Mouse (Mus musculus): ENCODE measurements at regions not wholly inside any gene's neighbourhood (a gene's known extent, or its start where the extent isn't known, plus 50 kb on each side); places are given as distances from the start of the nearest gene placed in this dataset.

GRCm38 (mm10) chr9:43893086-43893485 lies 149.3 kb downstream of the Nectin1 start:
- Histone ChIP-seq H3K9ac (replicated peaks) (no peak overlapping the region), H3K9me3 (no peaks in the 10 kb centered on the region), H3K4me3 (replicated peaks) (no peak overlapping the region), H3K4me2 (no peak overlapping the region), H3K36me3 (no peaks in the 10 kb centered on the region), H3K27ac (no peak overlapping the region), H3K27me3 (peaks cover 13% of the 10 kb centered on the region), H3K4me1 (replicated peaks) (peaks cover 4% of the 10 kb centered on the region; the same call in 1 of the 2 replicates)
- ATAC-seq (ENCODE audit: insufficient number of reproducible peaks, insufficient read depth, low FRiP score, low TSS enrichment, low read depth), result no peak
- 82% methylated on average over 6 of the region's 6 CpGs for WGBS

- no peak overlapping the region for H3K4me3 ChIP-seq (replicated peaks)
- H3K9ac ChIP-seq (replicated peaks), result no peak overlapping the region
- H3K27me3 ChIP-seq, result 0 out of 2 replicates have a peak, but pooled peaks cover 10% of the 10 kb centered on the region
- ATAC-seq (ENCODE audit: insufficient number of reproducible peaks, insufficient read depth, low FRiP score, low TSS enrichment, low read depth), result no peak
- no peak overlapping the region for H3K27ac ChIP-seq
- H3K36me3 ChIP-seq, result no peaks in the 10 kb centered on the region
- no peaks in the 10 kb centered on the region for H3K4me1 ChIP-seq (replicated peaks)
- H3K9me3 ChIP-seq, result no peaks in the 10 kb centered on the region
- 46% methylated on average over 4 of the region's 4 CpGs for WGBS
- H3K4me2 ChIP-seq, result no peak overlapping the region
Observed at GRCm38 (mm10) chr9:43899239-43899638, 143.9 kb upstream of the Thy1 start.

GRCm38 (mm10) chr9:43908325-43908724 lies 134.9 kb upstream of the Thy1 start:
- Histone ChIP-seq H3K4me1 (replicated peaks) (no peaks in the 10 kb centered on the region), H3K9me3 (no peaks in the 10 kb centered on the region; the same call in 1 of the 2 replicates), H3K27me3 (no peaks in the 10 kb centered on the region), H3K36me3 (no peaks in the 10 kb centered on the region), H3K4me3 (replicated peaks) (no peak overlapping the region), H3K4me2 (no peak overlapping the region), H3K27ac (no peak overlapping the region), H3K9ac (replicated peaks) (no peak overlapping the region)
- 73% methylated on average over 4 of the region's 4 CpGs for WGBS
- no peak for ATAC-seq (ENCODE audit: insufficient number of reproducible peaks, insufficient read depth, low FRiP score, low TSS enrichment, low read depth)

- Histone ChIP-seq H3K36me3 (no peaks in the 10 kb centered on the region), H3K27ac (no peak overlapping the region), H3K4me2 (no peak overlapping the region), H3K4me3 (replicated peaks) (no peak overlapping the region), H3K27me3 (peaks cover 23% of the 10 kb centered on the region), H3K9me3 (no peaks in the 10 kb centered on the region; the same call in 1 of the 2 replicates), H3K9ac (replicated peaks) (no peak overlapping the region), H3K4me1 (replicated peaks) (0 out of 2 replicates have a peak, but pooled peaks cover 2% of the 10 kb centered on the region)
- WGBS, result 57% methylated on average over 5 of the region's 5 CpGs
- ATAC-seq (ENCODE audit: insufficient number of reproducible peaks, insufficient read depth, low FRiP score, low TSS enrichment, low read depth), result no peak
Observed at GRCm38 (mm10) chr9:43915015-43915414, 128.2 kb upstream of the Thy1 start.

- Histone ChIP-seq H3K4me2 (no peak overlapping the region), H3K27me3 (peaks cover 46% of the 10 kb centered on the region), H3K9ac (replicated peaks) (no peak overlapping the region), H3K36me3 (no peaks in the 10 kb centered on the region), H3K9me3 (no peaks in the 10 kb centered on the region), H3K4me3 (replicated peaks) (no peak overlapping the region), H3K27ac (no peak overlapping the region), H3K4me1 (replicated peaks) (0 out of 2 replicates have a peak, but pooled peaks cover 2% of the 10 kb centered on the region)
- WGBS, result 47% methylated on average over 10 of the region's 10 CpGs
- ATAC-seq (ENCODE audit: insufficient number of reproducible peaks, insufficient read depth, low FRiP score, low TSS enrichment, low read depth), result no peak
Observed at GRCm38 (mm10) chr9:43917467-43917866, 125.7 kb upstream of the Thy1 start.

- 0 out of 2 replicates have a peak, but pooled peaks cover 2% of the 10 kb centered on the region for H3K4me1 ChIP-seq (replicated peaks)
Observed at GRCm38 (mm10) chr9:43919010-43919409, 124.2 kb upstream of the Thy1 start.

GRCm38 (mm10) chr9:43920053-43920754 lies 123.0 kb upstream of the Thy1 start:
- Histone ChIP-seq H3K4me2 (peak overlapping the region; percentile 19; the same call in 1 of the 2 replicates), H3K27me3 (peaks cover 55% of the 10 kb centered on the region), H3K27ac (no peak overlapping the region), H3K4me1 (replicated peaks) (0 out of 2 replicates have a peak, but pooled peaks cover 2% of the 10 kb centered on the region), H3K9me3 (no peaks in the 10 kb centered on the region), H3K4me3 (replicated peaks) (no peak overlapping the region), H3K9ac (replicated peaks) (no peak overlapping the region), H3K36me3 (no peaks in the 10 kb centered on the region)
- 12% methylated on average over 24 of the region's 24 CpGs for WGBS
- ATAC-seq (ENCODE audit: insufficient number of reproducible peaks, insufficient read depth, low FRiP score, low TSS enrichment, low read depth), result no peak

More at GRCm38 (mm10) chr9:43919010-43919409, 124.2 kb upstream of the Thy1 start:
- Histone ChIP-seq H3K4me3 (replicated peaks) (no peak overlapping the region), H3K27me3 (peaks cover 59% of the 10 kb centered on the region), H3K9ac (replicated peaks) (no peak overlapping the region), H3K36me3 (no peaks in the 10 kb centered on the region), H3K27ac (no peak overlapping the region), H3K4me2 (no peak overlapping the region), H3K9me3 (no peaks in the 10 kb centered on the region)
- 83% methylated on average over 17 of the region's 17 CpGs for WGBS
- no peak for ATAC-seq (ENCODE audit: insufficient number of reproducible peaks, insufficient read depth, low FRiP score, low TSS enrichment, low read depth)

GRCm38 (mm10) chr9:43922231-43922630 lies 121.0 kb upstream of the Thy1 start:
- Histone ChIP-seq H3K27me3 (peaks cover 48% of the 10 kb centered on the region), H3K27ac (no peak overlapping the region), H3K9me3 (no peaks in the 10 kb centered on the region), H3K4me2 (no peak overlapping the region), H3K4me3 (replicated peaks) (no peak overlapping the region), H3K9ac (replicated peaks) (no peak overlapping the region), H3K36me3 (no peaks in the 10 kb centered on the region), H3K4me1 (replicated peaks) (0 out of 2 replicates have a peak, but pooled peaks cover 2% of the 10 kb centered on the region)
- 64% methylated on average over 6 of the region's 6 CpGs for WGBS
- no peak for ATAC-seq (ENCODE audit: insufficient number of reproducible peaks, insufficient read depth, low FRiP score, low TSS enrichment, low read depth)

GRCm38 (mm10) chr9:43923088-43923487 lies 120.1 kb upstream of the Thy1 start:
- no peak overlapping the region for H3K9ac ChIP-seq (replicated peaks)
- peaks cover 45% of the 10 kb centered on the region for H3K27me3 ChIP-seq
- 0 out of 2 replicates have a peak, but pooled peaks cover 2% of the 10 kb centered on the region for H3K4me1 ChIP-seq (replicated peaks)
- WGBS, result 34% methylated on average over 4 of the region's 4 CpGs
- H3K4me2 ChIP-seq, result no peak overlapping the region
- no peaks in the 10 kb centered on the region for H3K36me3 ChIP-seq
- H3K27ac ChIP-seq, result no peak overlapping the region
- no peak overlapping the region for H3K4me3 ChIP-seq (replicated peaks)
- ATAC-seq (ENCODE audit: insufficient number of reproducible peaks, insufficient read depth, low FRiP score, low TSS enrichment, low read depth), result no peak
- no peaks in the 10 kb centered on the region for H3K9me3 ChIP-seq

GRCm38 (mm10) chr9:43924795-43925194 lies 118.4 kb upstream of the Thy1 start:
- no peaks in the 10 kb centered on the region for H3K36me3 ChIP-seq
- H3K9ac ChIP-seq (replicated peaks), result no peak overlapping the region
- H3K4me1 ChIP-seq (replicated peaks), result 0 out of 2 replicates have a peak, but pooled peaks cover 2% of the 10 kb centered on the region
- H3K4me3 ChIP-seq (replicated peaks), result no peak overlapping the region
- peaks cover 36% of the 10 kb centered on the region for H3K27me3 ChIP-seq
- WGBS, result 33% methylated on average over 15 of the region's 15 CpGs
- no peak for ATAC-seq (ENCODE audit: insufficient number of reproducible peaks, insufficient read depth, low FRiP score, low TSS enrichment, low read depth)
- H3K27ac ChIP-seq, result no peak overlapping the region
- no peaks in the 10 kb centered on the region for H3K9me3 ChIP-seq
- H3K4me2 ChIP-seq, result no peak overlapping the region

GRCm38 (mm10) chr9:43929312-43930036 lies 113.7 kb upstream of the Thy1 start:
- H3K4me3 ChIP-seq (replicated peaks), result no peak overlapping the region
- 0 out of 2 replicates have a peak, but pooled peaks cover 4% of the 10 kb centered on the region for H3K4me1 ChIP-seq (replicated peaks)
- no peak overlapping the region for H3K4me2 ChIP-seq
- H3K9me3 ChIP-seq, result no peaks in the 10 kb centered on the region
- H3K36me3 ChIP-seq, result no peaks in the 10 kb centered on the region
- WGBS, result 28% methylated on average over 7 of the region's 7 CpGs
- no peak overlapping the region for H3K27ac ChIP-seq
- no peak overlapping the region for H3K9ac ChIP-seq (replicated peaks)
- H3K27me3 ChIP-seq, result peaks cover 18% of the 10 kb centered on the region
- no peak for ATAC-seq (ENCODE audit: insufficient number of reproducible peaks, insufficient read depth, low FRiP score, low TSS enrichment, low read depth)

All from limb, embryonic 12.5 days (tissue).